Mouse (Mus musculus) intestine, embryonic 14.5 days (tissue): ENCODE data around the gene Nfib. TPM values are rescaled to one million over a fixed set of nuclear protein-coding genes. Genes with fewer than 3 reads are reported as not detected.

Experiments used
- ATAC-seq: fragments of 200-750 bp; cut with Nextera tagmentation; replicated peaks from 2 replicates; pipeline ENCODE4 v1.8.0; 2017; ENCODE audit warnings: low read depth, moderate number of reproducible peaks, moderate TSS enrichment, moderate library complexity; ENCODE audit not compliant: low FRiP score, low TSS enrichment
- DNase-seq: peaks from one replicate; pipeline ENCODE4 v3.0.0-alpha.2; 2018; ENCODE audit warnings: low spot score
- H3K27ac ChIP-seq: fragments of 300-500 bp; sonication (generic); 2 replicates; pipeline ENCODE4 v1.5.1; 2014; ENCODE audit warnings: low read depth, mild to moderate bottlenecking, control low read depth
- H3K27me3 ChIP-seq: fragments of 300-500 bp; sonication (generic); replicated peaks from 2 replicates; pipeline ENCODE4 v1.6.1; 2014; ENCODE audit warnings: low read length, control low read depth; ENCODE audit not compliant: control insufficient read depth, insufficient read depth
- H3K36me3 ChIP-seq: fragments of 300-500 bp; sonication (generic); 2 replicates; pipeline ENCODE4 v1.6.1; 2014; ENCODE audit warnings: low read length, control low read depth; ENCODE audit not compliant: control insufficient read depth, insufficient read depth
- H3K4me1 ChIP-seq: fragments of 300-500 bp; sonication (generic); replicated peaks from 2 replicates; pipeline ENCODE4 v1.6.1; 2014; ENCODE audit warnings: low read length, control low read depth, mixed read lengths; ENCODE audit not compliant: control insufficient read depth, insufficient read depth
- H3K4me2 ChIP-seq: fragments of 300-500 bp; sonication (generic); 2 replicates; pipeline ENCODE4 v1.6.1; 2014; ENCODE audit warnings: low read length
- H3K4me3 ChIP-seq: fragments of 300-500 bp; sonication (generic); 2 replicates; pipeline ENCODE4 v1.5.1; 2014; ENCODE audit warnings: low read depth, low read length, control low read depth, mixed read lengths
- H3K9ac ChIP-seq: fragments of 300-500 bp; sonication (generic); 2 replicates; pipeline ENCODE4 v1.6.1; 2014; ENCODE audit warnings: mild to moderate bottlenecking, low read length
- H3K9me3 ChIP-seq: fragments of 300-500 bp; sonication (generic); 2 replicates; pipeline ENCODE4 v1.6.1; 2016; ENCODE audit warnings: low read length, control low read depth; ENCODE audit not compliant: control insufficient read depth
- WGBS: fragments of 180-500 bp; shearing (Covaris S2); extraction: QIAGEN DNeasy Blood & Tissue Kit; methylation state at CpG from one replicate; pipeline ENCODE4 v1.1.7; 2014; 5-methylcytosine and 5-hydroxymethylcytosine counted together
- polyA plus RNA-seq: library from polyadenylated mRNA; unstranded; fragments of >200 nt; fragmentation: Nextera tagmentation; extraction: Ambion mirVana; gene quantifications from 2 replicates; pipeline ENCODE4 v1.2.1, GENCODE M21; 2014

Nfib gene
- polyA plus RNA-seq, 1 experiment from 2014 or later, result 61.7 TPM

GRCm38 (mm10) chr4:82399406-82400380 lies 305.9 kb downstream of the Nfib start:
- H3K9ac ChIP-seq, result no peak overlapping the region
- H3K27me3 ChIP-seq, result no peaks in the 10 kb centered on the region
- H3K4me1 ChIP-seq, result peaks cover 34% of the 10 kb centered on the region
- DNase-seq (peak; percentile 52), ATAC-seq (peak; percentile 42)
- no peak overlapping the region for H3K4me3 ChIP-seq
- no peak overlapping the region for H3K4me2 ChIP-seq
- 51% methylated on average over 11 of the region's 11 CpGs for WGBS
- H3K27ac ChIP-seq, result peak overlapping the region; percentile 64; the same call in 1 of the 2 replicates
- H3K9me3 ChIP-seq, result no peaks in the 10 kb centered on the region
- H3K36me3 ChIP-seq, result no peaks in the 10 kb centered on the region

- H3K27me3 ChIP-seq, result no peaks in the 10 kb centered on the region
- ATAC-seq (no peak), DNase-seq (no peak)
- peaks cover 23% of the 10 kb centered on the region for H3K4me1 ChIP-seq
- no peaks in the 10 kb centered on the region for H3K36me3 ChIP-seq
- no peak overlapping the region for H3K4me2 ChIP-seq
- H3K9ac ChIP-seq, result no peak overlapping the region
- WGBS, result 81% methylated on average over 2 of the region's 2 CpGs
- no peak overlapping the region for H3K27ac ChIP-seq
- H3K9me3 ChIP-seq, result no peaks in the 10 kb centered on the region
- no peak overlapping the region for H3K4me3 ChIP-seq
Observed at GRCm38 (mm10) chr4:82398282-82398681, 307.3 kb downstream of the Nfib start.

- 83% methylated on average over 2 of the region's 2 CpGs for WGBS
- H3K27ac ChIP-seq, result no peak overlapping the region
- no peaks in the 10 kb centered on the region for H3K36me3 ChIP-seq
- ATAC-seq (no peak), DNase-seq (no peak)
- no peaks in the 10 kb centered on the region for H3K9me3 ChIP-seq
- no peak overlapping the region for H3K4me2 ChIP-seq
- H3K27me3 ChIP-seq, result no peaks in the 10 kb centered on the region
- H3K9ac ChIP-seq, result no peak overlapping the region
- H3K4me1 ChIP-seq, result peaks cover 23% of the 10 kb centered on the region
- no peak overlapping the region for H3K4me3 ChIP-seq
Observed at GRCm38 (mm10) chr4:82396805-82397204, 308.7 kb downstream of the Nfib start.

- no peak for DNase-seq
- no peaks in the 10 kb centered on the region for H3K27me3 ChIP-seq
- no peaks in the 10 kb centered on the region for H3K9me3 ChIP-seq
- no peak overlapping the region for H3K4me2 ChIP-seq
- peaks cover 17% of the 10 kb centered on the region for H3K4me1 ChIP-seq
- H3K4me3 ChIP-seq, result no peak overlapping the region
- H3K9ac ChIP-seq, result no peak overlapping the region
- no peaks in the 10 kb centered on the region for H3K36me3 ChIP-seq
- ATAC-seq, result no peak
- whole genome bisulfite sequencing, result 85% methylated on average over 4 of the region's 4 CpGs
- H3K27ac ChIP-seq, result no peak overlapping the region
Observed at GRCm38 (mm10) chr4:82396003-82396402, 309.5 kb downstream of the Nfib start.

GRCm38 (mm10) chr4:82394346-82394745 lies 311.2 kb downstream of the Nfib start:
- Histone ChIP-seq H3K27me3 (no peaks in the 10 kb centered on the region), H3K9me3 (no peaks in the 10 kb centered on the region), H3K9ac (no peak overlapping the region), H3K36me3 (no peaks in the 10 kb centered on the region), H3K4me3 (no peak overlapping the region), H3K4me2 (no peak overlapping the region), H3K4me1 (peaks cover 6% of the 10 kb centered on the region; the same call in 1 of the 2 replicates), H3K27ac (no peak overlapping the region)
- ATAC-seq (no peak), DNase-seq (no peak)
- WGBS, result 90% methylated on average over 4 of the region's 4 CpGs

GRCm38 (mm10) chr4:82393021-82393420 lies 312.5 kb downstream of the Nfib start:
- Histone ChIP-seq H3K4me3 (no peak overlapping the region), H3K36me3 (no peaks in the 10 kb centered on the region), H3K9me3 (no peaks in the 10 kb centered on the region), H3K9ac (no peak overlapping the region), H3K4me1 (peaks cover 6% of the 10 kb centered on the region; the same call in 1 of the 2 replicates), H3K27me3 (no peaks in the 10 kb centered on the region), H3K4me2 (no peak overlapping the region), H3K27ac (peak overlapping the region; percentile 33; the same call in 1 of the 2 replicates)
- ATAC-seq (no peak), DNase-seq (no peak)
- 81% methylated on average over 4 of the region's 4 CpGs for WGBS

GRCm38 (mm10) chr4:82392496-82392895 lies 313.1 kb downstream of the Nfib start:
- 67% methylated on average over 9 of the region's 9 CpGs for WGBS
- Histone ChIP-seq H3K27me3 (no peaks in the 10 kb centered on the region), H3K36me3 (no peaks in the 10 kb centered on the region), H3K27ac (peak overlapping the region; percentile 43; the same call in 1 of the 2 replicates), H3K4me3 (no peak overlapping the region), H3K9me3 (no peaks in the 10 kb centered on the region), H3K9ac (no peak overlapping the region), H3K4me2 (no peak overlapping the region), H3K4me1 (peaks cover 6% of the 10 kb centered on the region; the same call in 1 of the 2 replicates)
- no peak for DNase-seq
- ATAC-seq, result no peak

GRCm38 (mm10) chr4:82391726-82392472 lies 313.7 kb downstream of the Nfib start:
- Histone ChIP-seq H3K4me1 (peaks cover 8% of the 10 kb centered on the region; the same call in 1 of the 2 replicates), H3K36me3 (no peaks in the 10 kb centered on the region), H3K4me2 (no peak overlapping the region), H3K9ac (no peak overlapping the region), H3K9me3 (no peaks in the 10 kb centered on the region), H3K27ac (peak overlapping the region; percentile 43; the same call in 1 of the 2 replicates), H3K27me3 (no peaks in the 10 kb centered on the region), H3K4me3 (no peak overlapping the region)
- ATAC-seq (no peak), DNase-seq (no peak)
- WGBS, result 62% methylated on average over 6 of the region's 6 CpGs
